Mouse (Mus musculus) left cerebral cortex, adult 9 months (tissue): Measurements from ENCODE around the gene Surf6.
"Not testable (repeated sequence)": the region's sequence is repeated elsewhere in the genome, so short reads cannot be mapped to it uniquely, and the experiment has no call there.

Experiments used
- DNase-seq, 2 experiments: peaks; one replicate each; pipeline ENCODE4 v3.0.0; 2022; ENCODE audit warnings: low spot score in 2 of 2

Gene Surf6

GRCm38 (mm10) chr2:26913416-26914147 is 10.9 kb upstream of the Surf6 start:
- DNase-seq, result no peak

GRCm38 (mm10) chr2:26912253-26912770 is 9.6 kb upstream of the Surf6 start:
- DNase-seq, result no peak

GRCm38 (mm10) chr2:26910994-26911765 is 8.5 kb upstream of the Surf6 start:
- peak in 1 of 2 experiments; percentile 54 for DNase-seq

DNA sequence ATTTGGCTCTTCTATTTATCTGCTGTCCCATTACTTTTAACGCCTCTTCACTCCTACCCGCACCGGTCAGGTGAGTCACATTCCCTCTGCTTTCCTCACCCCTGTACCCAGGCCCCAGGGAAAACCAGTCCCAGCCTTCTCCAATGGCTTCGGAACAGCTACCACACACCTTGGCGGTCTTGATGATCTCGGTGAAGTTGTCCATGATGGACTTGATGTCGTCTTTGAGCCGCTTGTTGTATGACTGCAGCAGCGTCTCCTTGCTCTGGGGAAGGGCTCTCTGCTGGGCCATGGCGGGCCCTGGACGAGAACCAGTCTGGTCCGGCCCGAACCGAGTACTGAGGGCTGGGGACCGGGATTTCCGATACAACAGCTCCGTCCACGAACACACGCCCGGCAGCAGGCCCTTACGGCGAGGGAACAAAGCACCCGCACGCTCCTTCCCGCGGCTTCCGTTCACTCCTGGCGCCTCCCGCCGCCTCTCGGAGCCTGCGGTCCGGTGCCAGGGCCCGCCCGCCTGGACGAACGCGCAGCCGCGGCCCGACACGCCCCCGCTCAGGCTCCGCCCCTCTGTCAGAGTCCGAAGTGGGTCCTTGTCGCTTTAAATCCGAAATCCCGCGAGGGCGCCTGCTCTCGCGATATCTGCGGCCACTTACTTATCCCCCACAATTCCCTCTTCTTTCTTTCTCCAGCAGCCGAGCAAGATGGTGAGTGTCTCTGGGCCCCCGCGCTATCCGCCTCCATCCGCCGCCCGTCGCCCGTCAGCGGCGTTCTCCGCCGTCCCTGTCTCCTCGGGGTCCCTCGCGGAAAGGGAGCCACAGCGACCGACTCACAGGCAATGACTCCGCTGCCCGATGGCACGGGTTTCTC is 7.7 kb upstream of the Surf6 start, which contains the start of the genes Med22 and Rpl7a:
Gene Med22, minus strand, starts transcription at position 554 of the 870 bp plus-strand sequence.
Gene Rpl7a, plus strand, starts transcription at position 641 of the 870 bp plus-strand sequence.
- peak; percentile 95 to 100 for DNase-seq

DNA sequence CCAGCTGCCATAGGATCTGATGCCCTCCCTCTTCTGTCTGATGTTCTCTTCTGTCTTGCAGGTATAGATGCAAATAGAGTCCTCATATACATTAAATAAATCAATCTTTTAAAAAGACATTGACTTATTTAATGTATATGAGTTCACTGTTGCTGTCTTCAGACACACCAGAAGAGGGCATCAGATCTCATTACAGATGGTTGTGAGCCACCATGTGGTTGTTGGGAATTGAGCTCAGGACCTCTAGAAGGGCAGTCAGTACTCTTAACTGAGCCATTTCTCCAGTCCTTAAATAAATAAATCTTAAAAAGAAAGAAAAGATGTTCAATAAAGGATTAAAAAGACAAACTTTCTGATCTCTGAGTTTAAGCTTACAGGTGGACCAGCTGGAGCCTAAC is 6.7 kb upstream of the Surf6 start:
- DNase-seq, result no peak

DNA sequence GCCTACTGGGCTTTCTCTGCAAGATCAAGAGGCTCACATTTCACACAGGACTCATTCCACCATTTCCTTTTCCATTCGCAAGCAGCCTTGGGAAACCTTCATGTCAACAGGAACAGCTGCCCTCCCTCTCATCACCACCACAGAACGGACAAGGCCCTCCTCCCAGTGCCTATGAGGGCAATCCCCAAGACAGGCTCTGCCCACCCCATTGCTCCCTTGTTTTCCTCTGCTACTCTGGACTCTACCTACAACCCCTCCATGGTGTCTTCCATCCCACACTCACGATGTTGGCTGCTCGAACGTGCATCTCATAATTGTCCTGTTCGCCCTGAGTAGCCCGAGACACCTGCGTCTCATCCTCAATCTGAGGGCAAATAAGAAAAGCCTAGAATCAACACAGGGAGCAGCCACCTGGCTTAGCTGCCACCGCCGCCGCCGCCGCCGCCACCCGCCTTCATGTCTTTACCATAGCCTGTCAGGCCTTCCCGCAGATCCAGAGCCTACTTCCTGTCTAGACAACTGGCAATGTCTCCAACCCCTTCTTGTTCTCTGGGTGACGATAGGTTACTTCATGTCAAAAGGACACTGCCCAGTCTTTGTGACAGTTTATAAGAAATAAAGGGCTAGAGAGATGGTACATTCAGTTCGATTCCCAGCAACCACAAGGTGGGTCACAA is 6.2 kb upstream of the Surf6 start:
- no peak for DNase-seq

DNA sequence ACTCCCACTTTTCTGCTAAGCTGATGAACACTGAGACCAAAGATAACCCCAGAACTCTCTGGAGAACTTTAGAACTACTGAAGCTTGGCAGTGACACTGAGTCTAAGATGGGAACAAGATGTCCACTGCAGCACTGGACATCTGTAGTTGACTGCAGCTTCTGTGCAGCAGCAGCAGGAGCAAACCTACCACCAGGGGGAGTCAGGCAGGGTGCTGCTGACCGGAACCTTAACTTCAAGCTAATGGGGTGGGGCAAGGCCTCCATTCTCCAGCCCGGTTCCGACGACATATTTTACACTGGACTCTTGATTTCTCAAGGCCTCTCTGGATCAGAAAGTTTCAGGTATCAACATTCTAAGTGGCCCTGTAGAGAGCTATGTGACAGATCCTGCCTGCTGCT is 4.4 kb upstream of the Surf6 start:
- no peak for DNase-seq

GRCm38 (mm10) chr2:26906431-26906830 is 3.8 kb upstream of the Surf6 start:
- DNase-seq, result no peak

DNA sequence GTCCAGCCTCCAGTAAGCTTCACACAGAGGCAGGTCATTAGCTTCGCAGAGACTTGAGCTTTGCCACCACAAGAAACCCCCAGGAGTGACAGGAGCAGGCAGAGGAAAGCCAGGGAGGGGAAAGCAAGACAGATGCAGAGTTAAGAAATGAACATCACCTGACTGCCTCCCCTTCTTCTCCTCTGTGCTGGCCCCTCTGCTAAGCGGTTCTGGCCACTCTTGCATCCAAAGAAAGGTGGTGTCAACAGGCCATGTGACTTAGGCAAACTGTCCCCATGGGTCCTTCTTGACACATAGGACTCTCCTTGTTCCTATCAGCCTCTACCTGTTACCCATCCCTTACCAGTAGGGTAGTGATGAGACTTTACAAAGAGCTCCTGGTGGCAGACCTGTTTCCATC is 3.3 kb upstream of the Surf6 start:
- DNase-seq, result no peak

DNA sequence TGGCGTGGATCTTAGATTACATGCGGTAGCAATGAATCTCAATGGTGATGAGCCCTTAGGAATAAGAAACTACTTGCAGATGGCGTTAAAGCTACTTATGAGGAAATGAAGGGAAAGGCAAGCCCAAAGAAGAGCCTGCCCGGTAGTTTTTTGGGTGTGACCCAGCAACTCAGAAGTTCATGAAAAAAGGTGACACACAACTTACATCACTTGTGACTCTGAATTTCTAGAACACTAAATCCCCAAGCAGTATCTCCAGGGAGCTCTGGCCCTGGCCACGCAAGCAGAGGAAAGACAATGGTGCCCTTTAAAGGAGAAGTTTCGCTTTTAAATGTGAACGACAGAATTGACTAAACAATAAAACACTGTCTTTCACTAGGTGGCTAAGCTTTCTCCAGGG is 632 bp upstream of the Surf6 start:
- no peak for DNase-seq

DNA sequence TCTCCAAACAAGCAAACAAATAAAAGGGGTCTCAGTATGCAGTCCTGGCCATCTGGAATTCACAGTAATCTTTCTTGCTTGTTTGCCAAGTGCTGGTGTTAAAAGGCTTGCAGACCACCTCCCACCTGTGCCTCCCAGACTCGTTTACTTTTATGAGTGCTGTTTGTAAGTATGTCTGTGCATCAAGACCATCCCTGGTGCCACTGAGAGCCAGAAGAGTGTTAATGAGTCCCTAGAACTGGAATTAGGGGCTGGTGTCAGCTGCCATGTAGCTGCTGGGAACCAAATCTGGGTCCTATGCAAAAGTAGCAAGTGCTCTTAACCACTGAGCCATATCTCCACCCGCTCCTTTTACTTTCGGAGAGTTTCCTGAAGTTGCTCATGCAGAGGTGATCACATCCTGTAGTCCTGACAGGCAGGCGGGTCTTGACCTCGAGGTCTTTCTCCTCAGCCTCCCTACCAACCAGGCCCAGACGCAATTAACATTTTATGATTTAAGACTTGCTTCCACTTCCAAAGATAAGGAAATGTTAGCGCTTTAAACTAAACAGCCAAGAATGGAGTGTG is 762 bp downstream of the Surf6 start:
- DNase-seq, result no peak

- DNase-seq, result no peak
Measured at GRCm38 (mm10) chr2:26900731-26901130, 1.9 kb downstream of the Surf6 start.

DNA sequence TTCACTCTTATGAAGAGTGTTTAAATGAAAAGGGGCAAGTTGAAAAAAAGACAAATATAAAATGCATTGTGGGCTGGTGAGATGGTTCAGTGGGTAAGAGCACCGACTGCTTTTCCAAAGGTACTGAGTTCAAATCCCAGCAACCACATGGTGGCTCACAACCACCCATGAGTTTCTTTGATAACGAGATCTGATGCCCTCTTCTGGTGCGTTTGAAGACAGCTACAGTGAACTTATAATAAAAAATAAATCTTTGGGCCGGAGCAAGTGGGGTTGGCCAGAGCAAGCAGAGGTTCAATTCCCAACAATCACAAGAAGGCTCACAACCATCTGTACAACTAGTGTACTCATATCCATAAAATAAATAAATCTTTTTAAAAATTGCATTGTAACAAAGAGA is 6.8 kb downstream of the Surf6 start:
- DNase-seq, result no peak

- DNase-seq, result not testable (repeated sequence)
Measured at GRCm38 (mm10) chr2:26886170-26886569, 16.5 kb downstream of the Surf6 start.

GRCm38 (mm10) chr2:26885541-26885940 is 17.1 kb downstream of the Surf6 start:
- DNase-seq, result not testable (repeated sequence)

- no peak for DNase-seq
Measured at GRCm38 (mm10) chr2:26878571-26878970, 24.1 kb downstream of the Surf6 start.

DNA sequence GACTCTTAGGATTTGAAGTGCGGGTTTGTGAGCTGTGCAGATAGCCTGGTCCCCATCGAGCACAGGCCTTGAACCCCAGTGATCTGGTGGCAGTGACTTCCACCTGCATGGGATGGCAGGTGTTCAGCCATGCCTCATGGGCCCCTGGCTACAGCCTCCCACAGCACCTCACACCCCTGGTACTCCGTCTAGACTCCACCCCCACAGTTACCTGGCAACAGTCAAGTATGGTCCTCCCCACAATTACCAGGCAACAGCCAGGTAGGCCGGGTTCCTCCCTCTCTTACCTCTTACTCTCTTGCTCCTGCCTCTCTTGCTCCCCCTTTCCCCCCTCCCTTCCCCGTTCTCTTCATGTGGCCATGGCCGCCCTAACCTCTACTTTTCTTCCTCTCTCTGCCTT is 32.0 kb downstream of the Surf6 start:
- DNase-seq, result no peak

- no peak for DNase-seq
Measured at GRCm38 (mm10) chr2:26864879-26865278, 37.8 kb downstream of the Surf6 start, which contains the start of gene Abo. Abo (minus strand) TSS chr2:26864979.

DNA sequence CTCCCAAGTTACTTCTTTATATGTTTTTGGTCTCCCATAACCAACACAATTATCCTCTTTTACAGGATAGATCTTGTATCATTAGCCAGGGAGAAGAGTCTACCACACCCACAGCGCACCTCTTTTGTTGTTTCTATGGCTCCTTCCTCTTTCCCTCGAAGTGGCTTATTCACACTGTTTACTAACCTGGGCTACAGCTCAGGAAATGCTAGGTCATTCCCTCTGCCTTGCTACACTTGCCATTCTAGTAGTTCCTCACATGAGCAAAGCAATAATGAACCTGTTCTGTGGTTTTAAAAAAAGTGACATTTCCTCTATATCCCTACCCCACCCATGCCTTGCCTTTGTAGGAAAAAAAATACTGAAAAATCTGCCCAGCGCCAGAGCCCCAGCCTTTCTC is 39.8 kb downstream of the Surf6 start:
- no peak for DNase-seq

GRCm38 (mm10) chr2:26847706-26848105 is 55.0 kb downstream of the Surf6 start:
- peak in 1 of 2 experiments; percentile 8 for DNase-seq
